9 mouse cellular contexts compared by ENCODE assay signal in the genomic region with DNA sequence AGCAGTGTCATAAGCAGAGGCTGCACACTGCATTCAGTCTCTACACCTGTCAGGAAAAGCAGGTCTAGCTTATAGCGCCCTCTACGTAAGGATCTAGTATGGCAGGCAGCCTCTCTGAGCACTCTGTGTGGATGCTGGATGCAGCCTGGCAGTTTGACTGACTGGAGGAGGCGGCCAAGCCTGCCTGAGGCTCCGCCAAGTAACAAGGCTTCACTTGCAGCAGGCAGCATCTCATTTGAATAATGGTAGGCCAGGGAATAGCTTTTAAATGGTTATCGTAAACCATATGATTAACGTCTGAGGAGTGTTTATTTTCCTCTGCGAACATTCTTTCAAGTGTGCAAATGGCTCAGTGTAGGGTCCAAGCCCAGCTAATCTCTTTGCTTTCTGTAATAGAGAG.
DNase-seq lines count a peak whose midpoint lies in the region; ATAC-seq and TF ChIP-seq lines count a peak whose summit lies in the region.
"Had no signal": no experiment of that assay in that cellular context is flagged by ENCODE, and none has a peak within 500 bp of the region (broad histone marks: within the 10 kb centered on the region; RNA-seq: fewer than 3 reads in every experiment).

No protein-coding gene starts in this region.

- WGBS in forebrain, postnatal 0 days, result 23% methylated on average over 7 of the region's 7 CpGs
- WGBS in limb, embryonic 13.5 days, result 27% methylated on average over 7 of the region's 7 CpGs
- WGBS in neural tube, embryonic 12.5 days, result 29% methylated on average over 7 of the region's 7 CpGs

- peak; percentile 29 for DNase-seq in heart, postnatal 4 days
- no peak for DNase-seq in heart, adult 11 months
- DNase-seq in Patski (ENCODE audit: low read depth, low spot score), result no peak
- peak; percentile 66 for DNase-seq in forebrain, postnatal 0 days
- no peak for DNase-seq in heart, postnatal 25 days (ENCODE audit: low spot score)
- no peak for DNase-seq in spleen, postnatal 14 days (ENCODE audit: low spot score in 2 of 2)

- H3K4me2 ChIP-seq in forebrain, postnatal 0 days (ENCODE audit: low read depth), result no peak overlapping the region
- H3K4me2 ChIP-seq in limb, embryonic 13.5 days (replicated peaks), result no peak overlapping the region
- no peak overlapping the region for H3K4me2 ChIP-seq in neural tube, embryonic 12.5 days (replicated peaks)
- H3K4me2 ChIP-seq: lung, embryonic 15.5 days had no signal

- no peaks in the 10 kb centered on the region for H3K36me3 ChIP-seq in forebrain, postnatal 0 days (ENCODE audit: insufficient read depth)
- peaks cover 56% of the 10 kb centered on the region for H3K36me3 ChIP-seq in limb, embryonic 13.5 days
- peaks cover 3% of the 10 kb centered on the region; the same call in 1 of the 2 replicates for H3K36me3 ChIP-seq in neural tube, embryonic 12.5 days

- no peak overlapping the region for H3K9ac ChIP-seq in forebrain, postnatal 0 days
- no peak overlapping the region for H3K9ac ChIP-seq in limb, embryonic 13.5 days
- no peak overlapping the region for H3K9ac ChIP-seq in neural tube, embryonic 12.5 days
- H3K9ac ChIP-seq: lung, embryonic 15.5 days had no signal

- CTCF ChIA-PET in Patski (lab: Charles Lee), result interaction anchor here (0.9 to 2.3 kb wide), 4 partner anchors 9 to 503 kb away, joined by 3 to 10 read pairs (median 3); no protein-coding TSS in a partner anchor

- in situ Hi-C loops in Patski (cut with MboI; ENCODE audit: low pct_unique_long_range_greater_than_20kb), result no loop called here

- peak; percentile 58 for TF ChIP-seq CTCF in Patski (IDR thresholded peaks at IDR 0.05)
- TF ChIP-seq CTCF in forebrain, postnatal 0 days (IDR thresholded peaks at IDR 0.05; ENCODE audit: low read depth), result peak; percentile 55

- 0 out of 2 replicates have a peak, but pooled peaks cover 4% of the 10 kb centered on the region for H3K4me1 ChIP-seq in forebrain, postnatal 0 days (ENCODE audit: insufficient read depth)
- H3K4me1 ChIP-seq in limb, embryonic 13.5 days, result peaks cover 37% of the 10 kb centered on the region
- H3K4me1 ChIP-seq in neural tube, embryonic 12.5 days, result peaks cover 14% of the 10 kb centered on the region; the same call in 1 of the 2 replicates
- H3K4me1 ChIP-seq: lung, embryonic 15.5 days had no signal

- intact Hi-C loops in heart, postnatal 25 days (cut with DNase I), result loop anchor here (10.0 kb wide), 1 partner anchor 494 kb away; no protein-coding TSS in a partner anchor

- H3K9me3 ChIP-seq in forebrain, postnatal 0 days (ENCODE audit: low read length), result no peaks in the 10 kb centered on the region
- peaks cover 3% of the 10 kb centered on the region; the same call in 1 of the 2 replicates for H3K9me3 ChIP-seq in limb, embryonic 13.5 days
- no peaks in the 10 kb centered on the region for H3K9me3 ChIP-seq in neural tube, embryonic 12.5 days
- H3K9me3 ChIP-seq: lung, embryonic 15.5 days had no signal

- ATAC-seq in Patski, result no peak
- ATAC-seq in forebrain, postnatal 0 days, result peak; percentile 66; the same call in 1 of the 2 replicates
- peak; percentile 54; the same call in 1 of the 2 replicates for ATAC-seq in limb, embryonic 13.5 days (ENCODE audit: low FRiP score, low read depth)
- ATAC-seq in neural tube, embryonic 12.5 days (ENCODE audit: low FRiP score, low read depth), result 0 out of 2 replicates have a peak, but pooled peaks have one; percentile 41

- no peak overlapping the region for H3K4me3 ChIP-seq in forebrain, postnatal 0 days (ENCODE audit: low read depth, low read length)
- no peak overlapping the region for H3K4me3 ChIP-seq in limb, embryonic 13.5 days
- no peak overlapping the region for H3K4me3 ChIP-seq in neural tube, embryonic 12.5 days
- H3K4me3 ChIP-seq: lung, embryonic 15.5 days had no signal

- H3K27me3 ChIP-seq in Patski, result no peaks in the 10 kb centered on the region
- peaks cover 18% of the 10 kb centered on the region for H3K27me3 ChIP-seq in forebrain, postnatal 0 days (ENCODE audit: insufficient read depth, low read length)
- H3K27me3 ChIP-seq in limb, embryonic 13.5 days, result no peaks in the 10 kb centered on the region; the same call in 1 of the 2 replicates
- H3K27me3 ChIP-seq in neural tube, embryonic 12.5 days (replicated peaks), result no peaks in the 10 kb centered on the region
- H3K27me3 ChIP-seq: lung, embryonic 15.5 days had no signal

- H3K27ac ChIP-seq in forebrain, postnatal 0 days (ENCODE audit: low read depth, low read length), result no peak overlapping the region
- H3K27ac ChIP-seq in limb, embryonic 13.5 days, result no peak overlapping the region
- no peak overlapping the region for H3K27ac ChIP-seq in neural tube, embryonic 12.5 days
- H3K27ac ChIP-seq: lung, embryonic 15.5 days had no signal

- POLR2A ChIA-PET in Patski (lab: Charles Lee), result no interaction called here

Comparison
In these comparisons a context has a peak if more than half of its experiments do, and no peak if none do; other contexts are left out.
1. DNase-seq: peak in heart, postnatal 4 days (single experiment) and forebrain, postnatal 0 days (single experiment); none in heart, adult 11 months (single experiment), Patski (single experiment), heart, postnatal 25 days (single experiment) and spleen, postnatal 14 days (0 of 2).